Mouse (Mus musculus) heart, embryonic 13.5 days (tissue): ENCODE results near the gene Topaz1. TPM values are rescaled to one million over a fixed set of nuclear protein-coding genes. Genes with fewer than 3 reads are reported as not detected.
A peak's percentile ranks its signal among the peaks of the same experiment; 100 is the strongest.

Experiments
- ATAC-seq: fragments of 200-750 bp; cut with Nextera tagmentation; 2 replicates; pipeline ENCODE4 v1.8.0; 2017; ENCODE audit warnings: moderate TSS enrichment; ENCODE audit not compliant: insufficient number of reproducible peaks, low FRiP score, low TSS enrichment; ENCODE audit errors: extremely low read depth
- H3K27ac ChIP-seq: fragments of 300-500 bp; sonication (generic); replicated peaks from 2 replicates; pipeline ENCODE4 v1.5.1; 2015; ENCODE audit warnings: moderate library complexity, mild to moderate bottlenecking, inconsistent platforms
- H3K27me3 ChIP-seq: fragments of 300-500 bp; sonication (generic); replicated peaks from 2 replicates; pipeline ENCODE4 v1.6.1; 2015; ENCODE audit warnings: mild to moderate bottlenecking, inconsistent platforms
- H3K36me3 ChIP-seq: fragments of 300-500 bp; sonication (generic); 2 replicates; pipeline ENCODE4 v1.6.1; 2015; ENCODE audit warnings: mild to moderate bottlenecking, inconsistent platforms
- H3K4me1 ChIP-seq: fragments of 300-500 bp; sonication (generic); 2 replicates; pipeline ENCODE4 v1.6.1; 2015; ENCODE audit warnings: inconsistent platforms
- H3K4me2 ChIP-seq: fragments of 300-500 bp; sonication (generic); 2 replicates; pipeline ENCODE4 v1.6.1; 2015; ENCODE audit warnings: inconsistent platforms, mild to moderate bottlenecking, moderate library complexity
- H3K4me3 ChIP-seq: fragments of 300-500 bp; sonication (generic); 2 replicates; pipeline ENCODE4 v1.5.1; 2015; ENCODE audit warnings: moderate library complexity, mild to moderate bottlenecking, inconsistent platforms
- H3K9ac ChIP-seq: fragments of 300-500 bp; sonication (generic); 2 replicates; pipeline ENCODE4 v1.6.1; 2015; ENCODE audit warnings: inconsistent platforms, mild to moderate bottlenecking, moderate library complexity
- H3K9me3 ChIP-seq: fragments of 300-500 bp; sonication (generic); 2 replicates; pipeline ENCODE4 v1.6.1; 2016; ENCODE audit warnings: inconsistent platforms
- WGBS: fragments of 180-500 bp; shearing (Covaris S2); methylation state at CpG from one replicate; pipeline ENCODE4 v1.1.7; 2015; ENCODE audit warnings: mixed read lengths; 5-methylcytosine and 5-hydroxymethylcytosine counted together
- polyA plus RNA-seq: library from polyadenylated mRNA; unstranded; fragments of >200 nt; fragmentation: Nextera tagmentation; extraction: Ambion mirVana; gene quantifications from 2 replicates; pipeline ENCODE4 v1.2.1, GENCODE M21; 2015

Topaz1 gene
- polyA plus RNA-seq, 1 experiment from 2014 or later, result not detected

DNA sequence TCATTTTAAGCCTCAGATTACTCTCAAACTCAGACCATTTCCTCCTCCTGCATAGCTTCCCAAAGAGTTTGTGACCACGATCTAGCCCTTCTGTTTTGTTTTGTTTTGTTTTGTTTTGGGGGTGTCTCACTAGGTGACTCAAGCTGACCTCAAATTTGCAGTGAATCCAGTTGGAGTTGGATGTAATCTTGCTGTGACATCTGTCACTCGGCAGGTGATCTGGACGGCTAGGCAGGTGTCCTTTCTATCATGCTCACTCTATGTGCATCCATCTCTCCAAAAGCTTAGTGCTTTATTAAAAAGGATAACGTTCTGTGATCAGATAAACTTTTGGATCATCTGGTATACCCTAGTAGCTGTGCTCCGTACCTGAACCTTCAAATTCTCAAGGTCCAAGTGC, 65.2 kb downstream of the Topaz1 start:
- Histone ChIP-seq H3K36me3 (peaks cover 31% of the 10 kb centered on the region), H3K9ac (no peak overlapping the region), H3K4me1 (peaks cover 25% of the 10 kb centered on the region), H3K9me3 (no peaks in the 10 kb centered on the region), H3K27ac (no peak overlapping the region), H3K27me3 (no peaks in the 10 kb centered on the region), H3K4me2 (no peak overlapping the region), H3K4me3 (no peak overlapping the region)
- WGBS, result 79% methylated on average over 5 of the region's 5 CpGs
- ATAC-seq, result no peak

GRCm38 (mm10) chr9:122814775-122815174, 67.6 kb downstream of the Topaz1 start:
- no peak for ATAC-seq
- Histone ChIP-seq H3K4me3 (no peak overlapping the region), H3K27ac (no peak overlapping the region), H3K36me3 (peaks cover 41% of the 10 kb centered on the region), H3K4me1 (peaks cover 14% of the 10 kb centered on the region), H3K9me3 (no peaks in the 10 kb centered on the region), H3K9ac (no peak overlapping the region), H3K4me2 (no peak overlapping the region), H3K27me3 (no peaks in the 10 kb centered on the region)
- 82% methylated on average over 2 of the region's 2 CpGs for WGBS

DNA sequence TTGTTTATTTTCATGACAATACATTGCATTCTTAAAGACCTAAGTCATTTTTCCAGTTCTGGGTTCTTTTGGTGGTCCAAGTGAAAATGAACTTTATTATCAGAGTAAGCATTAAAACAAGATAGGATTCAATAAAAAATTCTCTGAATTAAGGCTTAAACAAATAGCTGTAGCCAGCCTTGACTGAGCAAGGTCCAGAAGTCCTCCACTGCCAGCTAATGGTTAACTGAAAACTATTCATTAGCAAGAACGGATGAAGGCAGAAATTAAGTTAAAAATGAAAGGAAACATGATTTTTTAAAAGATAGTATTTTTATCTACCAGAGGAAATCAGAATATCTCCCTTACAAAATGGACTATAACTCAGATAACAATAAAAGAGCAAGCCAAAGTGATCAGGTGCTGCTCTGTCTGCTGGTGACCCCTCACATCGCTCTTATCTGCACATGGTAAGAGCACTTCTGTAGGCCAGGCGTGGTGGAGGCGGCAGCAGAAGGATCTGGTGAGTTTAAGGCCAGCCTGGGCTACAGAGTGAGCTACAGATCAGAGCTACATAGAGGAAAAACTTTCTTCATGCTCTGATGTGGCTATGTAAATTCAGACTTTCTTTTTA, 68.2 kb downstream of the Topaz1 start:
- Histone ChIP-seq H3K4me3 (no peak overlapping the region), H3K27me3 (no peaks in the 10 kb centered on the region), H3K36me3 (peaks cover 46% of the 10 kb centered on the region), H3K9me3 (no peaks in the 10 kb centered on the region), H3K4me1 (peaks cover 8% of the 10 kb centered on the region), H3K27ac (no peak overlapping the region), H3K4me2 (no peak overlapping the region), H3K9ac (no peak overlapping the region)
- WGBS, result 52% methylated on average over 4 of the region's 4 CpGs
- no peak for ATAC-seq

- Histone ChIP-seq H3K4me2 (no peak overlapping the region), H3K9me3 (no peaks in the 10 kb centered on the region), H3K27me3 (no peaks in the 10 kb centered on the region), H3K4me1 (no peaks in the 10 kb centered on the region), H3K27ac (no peak overlapping the region), H3K4me3 (no peak overlapping the region), H3K9ac (no peak overlapping the region), H3K36me3 (peaks cover 72% of the 10 kb centered on the region)
- 78% methylated on average over 5 of the region's 5 CpGs for WGBS
- no peak for ATAC-seq
These were observed 76.3 kb downstream of the Topaz1 start for GRCm38 (mm10) chr9:122823374-122824017.

DNA sequence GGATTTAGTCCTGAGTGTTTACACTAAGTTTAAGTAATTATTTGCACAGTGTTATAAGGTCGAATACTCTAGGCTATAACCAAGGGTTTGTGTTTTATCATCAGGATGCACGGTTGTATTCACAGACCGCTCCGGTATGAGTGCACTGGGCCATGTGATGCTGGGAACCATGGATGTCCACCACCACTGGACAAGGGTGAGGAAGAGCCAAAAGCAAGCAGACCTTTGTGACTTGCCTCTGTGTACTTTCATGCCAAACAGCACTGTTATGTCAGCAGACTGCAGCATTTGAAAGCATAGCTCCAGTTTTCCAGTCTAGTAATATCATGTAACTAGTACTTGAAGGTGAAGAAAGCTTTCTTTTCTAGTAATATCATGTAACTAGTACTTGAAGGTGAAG, 79.6 kb downstream of the Topaz1 start:
- Histone ChIP-seq H3K9me3 (no peaks in the 10 kb centered on the region), H3K4me3 (no peak overlapping the region), H3K4me2 (no peak overlapping the region), H3K27me3 (no peaks in the 10 kb centered on the region), H3K4me1 (no peaks in the 10 kb centered on the region), H3K9ac (no peak overlapping the region), H3K36me3 (peaks cover 65% of the 10 kb centered on the region), H3K27ac (no peak overlapping the region)
- ATAC-seq, result no peak
- WGBS, result 89% methylated on average over 4 of the region's 4 CpGs

GRCm38 (mm10) chr9:122829826-122830380, 82.8 kb downstream of the Topaz1 start:
- H3K9me3 ChIP-seq, result no peaks in the 10 kb centered on the region
- H3K4me3 ChIP-seq, result no peak overlapping the region
- 55% methylated on average over 4 of the region's 4 CpGs for WGBS
- no peak for ATAC-seq
- H3K27me3 ChIP-seq, result no peaks in the 10 kb centered on the region
- H3K27ac ChIP-seq, result no peak overlapping the region
- peaks cover 61% of the 10 kb centered on the region for H3K36me3 ChIP-seq
- no peaks in the 10 kb centered on the region for H3K4me1 ChIP-seq
- no peak overlapping the region for H3K4me2 ChIP-seq
- no peak overlapping the region for H3K9ac ChIP-seq

DNA sequence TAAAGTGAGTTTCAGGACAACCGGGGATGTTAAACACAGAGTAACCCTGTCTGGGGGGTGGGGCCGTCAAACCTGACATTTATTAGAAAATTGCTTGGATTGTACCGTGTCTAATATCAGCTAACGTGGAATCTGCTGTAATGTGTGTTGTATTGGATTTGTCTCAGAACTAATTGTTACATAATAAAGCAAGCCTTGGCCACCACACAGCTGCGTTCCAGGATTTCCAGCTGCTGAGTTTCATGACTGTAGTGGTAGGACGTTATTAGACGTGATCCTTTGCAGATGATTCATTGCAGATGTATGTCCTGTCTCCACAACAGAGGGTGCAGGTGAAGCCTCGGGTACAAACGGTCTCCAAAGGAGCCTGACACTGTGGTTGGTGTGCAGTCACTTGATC, 89.0 kb downstream of the Topaz1 start:
- WGBS, result 79% methylated on average over 9 of the region's 9 CpGs
- H3K9me3 ChIP-seq, result no peaks in the 10 kb centered on the region
- no peak overlapping the region for H3K4me2 ChIP-seq
- no peak overlapping the region for H3K4me3 ChIP-seq
- H3K4me1 ChIP-seq, result peaks cover 22% of the 10 kb centered on the region
- no peak for ATAC-seq
- no peak overlapping the region for H3K9ac ChIP-seq
- no peak overlapping the region for H3K27ac ChIP-seq
- H3K36me3 ChIP-seq, result peaks cover 21% of the 10 kb centered on the region
- H3K27me3 ChIP-seq, result no peaks in the 10 kb centered on the region

DNA sequence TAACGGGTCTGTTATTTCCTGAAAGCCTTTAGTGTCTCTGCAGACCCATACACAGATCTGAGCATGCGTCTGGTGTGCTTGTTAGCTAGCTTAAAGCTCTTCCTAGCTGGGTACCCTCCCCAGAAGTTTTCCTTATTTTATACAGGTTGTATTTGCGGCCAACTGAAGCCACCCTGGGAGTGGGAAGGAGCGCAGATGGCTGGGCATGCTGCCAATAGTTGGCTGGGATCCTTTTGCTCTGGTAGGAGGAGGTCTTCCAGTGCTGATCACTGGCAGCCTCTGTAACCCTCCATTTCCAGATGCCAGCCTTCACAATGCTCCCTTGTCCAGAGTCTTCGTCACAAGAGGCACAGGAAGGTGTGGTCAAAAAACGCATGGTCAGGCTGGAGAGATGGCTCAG, 89.6 kb downstream of the Topaz1 start:
- peaks cover 22% of the 10 kb centered on the region for H3K4me1 ChIP-seq
- peak overlapping the region; percentile 43; the same call in 1 of the 2 replicates for H3K27ac ChIP-seq
- no peak overlapping the region for H3K9ac ChIP-seq
- H3K4me2 ChIP-seq, result no peak overlapping the region
- no peak for ATAC-seq
- H3K4me3 ChIP-seq, result no peak overlapping the region
- H3K36me3 ChIP-seq, result peaks cover 21% of the 10 kb centered on the region
- H3K27me3 ChIP-seq, result no peaks in the 10 kb centered on the region
- WGBS, result 40% methylated on average over 6 of the region's 6 CpGs
- H3K9me3 ChIP-seq, result no peaks in the 10 kb centered on the region

DNA sequence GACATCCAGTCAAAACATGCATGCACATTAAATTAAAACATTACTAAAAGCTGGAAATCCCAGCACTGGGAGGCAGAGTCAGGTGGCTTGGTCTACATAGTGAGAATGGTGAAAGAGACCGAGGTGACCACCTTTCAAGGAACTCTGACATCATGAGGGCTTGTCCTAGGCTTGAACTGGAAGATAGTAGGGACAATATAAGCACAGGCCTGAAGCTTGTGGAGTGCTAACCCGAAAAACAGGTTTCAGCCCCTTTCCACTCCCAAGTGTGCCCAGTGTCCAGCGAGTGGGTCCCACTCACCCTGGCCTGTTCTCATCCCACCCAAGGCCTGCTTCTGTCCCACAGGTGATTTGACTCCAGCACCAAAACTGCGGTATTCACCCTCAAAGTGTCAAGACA, 90.1 kb downstream of the Topaz1 start:
- H3K36me3 ChIP-seq, result peaks cover 21% of the 10 kb centered on the region
- H3K9ac ChIP-seq, result peak overlapping the region; percentile 21; the same call in 1 of the 2 replicates
- H3K27me3 ChIP-seq, result no peaks in the 10 kb centered on the region
- peaks cover 22% of the 10 kb centered on the region for H3K4me1 ChIP-seq
- peak overlapping the region; percentile 43 for H3K27ac ChIP-seq
- no peak for ATAC-seq
- no peak overlapping the region for H3K4me2 ChIP-seq
- 86% methylated on average over 4 of the region's 4 CpGs for WGBS
- H3K4me3 ChIP-seq, result no peak overlapping the region
- no peaks in the 10 kb centered on the region for H3K9me3 ChIP-seq

GRCm38 (mm10) chr9:122837680-122838079, 90.5 kb downstream of the Topaz1 start:
- peak overlapping the region; percentile 49 for H3K4me2 ChIP-seq
- peak overlapping the region; percentile 20; the same call in 1 of the 2 replicates for H3K4me3 ChIP-seq
- WGBS, result 23% methylated on average over 16 of the region's 16 CpGs
- H3K27ac ChIP-seq, result no peak overlapping the region
- no peaks in the 10 kb centered on the region for H3K27me3 ChIP-seq
- H3K4me1 ChIP-seq, result peaks cover 22% of the 10 kb centered on the region
- H3K9me3 ChIP-seq, result no peaks in the 10 kb centered on the region
- ATAC-seq, result no peak
- peak overlapping the region; percentile 48; the same call in 1 of the 2 replicates for H3K9ac ChIP-seq
- peaks cover 19% of the 10 kb centered on the region for H3K36me3 ChIP-seq

GRCm38 (mm10) chr9:122843760-122844159, 96.6 kb downstream of the Topaz1 start, which contains the start of gene Gm35549:
Gene Gm35549 (minus strand): TSS chr9:122844035.
- no peak for ATAC-seq
- no peak within 1 kb of the TSS for H3K9ac ChIP-seq
- WGBS, result 68% methylated on average over 3 of the region's 3 CpGs
- no peak within 1 kb of the TSS for H3K4me2 ChIP-seq
- no peaks in the 10 kb centered on the region for H3K27me3 ChIP-seq
- no peak within 1 kb of the TSS for H3K4me3 ChIP-seq
- peaks cover 6% of the 10 kb centered on the region for H3K36me3 ChIP-seq
- peaks cover 6% of the 10 kb centered on the region; the same call in 1 of the 2 replicates for H3K9me3 ChIP-seq
- no peak within 1 kb of the TSS for H3K27ac ChIP-seq
- H3K4me1 ChIP-seq, result no peaks in the 10 kb centered on the region
